Mouse (Mus musculus) spleen, adult 18-20 months (tissue): Measurements from ENCODE around the gene Xrcc2.
"Not testable (repeated sequence)": the region's sequence is repeated elsewhere in the genome, so short reads cannot be mapped to it uniquely, and the experiment has no call there.

Source experiments
- DNase-seq, 2 experiments: peaks; one replicate each; pipeline ENCODE4 v3.0.0; 2022; ENCODE audit warnings: mixed read lengths in 2 of 2

The Xrcc2 gene

GRCm38 (mm10) chr5:25705567-25706349 is at the start of gene Xrcc2:
Gene Xrcc2, minus strand, starts transcription at chr5:25705825.
- DNase-seq = peak; percentile 86 to 93

GRCm38 (mm10) chr5:25754236-25754766 is 48.7 kb upstream of the Xrcc2 start:
- no peak for DNase-seq

GRCm38 (mm10) chr5:25753556-25754235 is 48.1 kb upstream of the Xrcc2 start:
- no peak for DNase-seq

- no peak for DNase-seq
These were observed 47.2 kb upstream of the Xrcc2 start for GRCm38 (mm10) chr5:25752862-25753261.

GRCm38 (mm10) chr5:25751552-25751951 is 45.9 kb upstream of the Xrcc2 start:
- DNase-seq = no peak

- DNase-seq = no peak
These were observed 43.0 kb upstream of the Xrcc2 start for GRCm38 (mm10) chr5:25748613-25749012.

- DNase-seq = no peak
These were observed 42.3 kb upstream of the Xrcc2 start for GRCm38 (mm10) chr5:25747904-25748303.

GRCm38 (mm10) chr5:25738902-25739301 is 33.3 kb upstream of the Xrcc2 start:
- not testable (repeated sequence) for DNase-seq

- DNase-seq = no peak
These were observed 32.8 kb upstream of the Xrcc2 start for GRCm38 (mm10) chr5:25738448-25738847.

- DNase-seq = no peak
These were observed 30.2 kb upstream of the Xrcc2 start for GRCm38 (mm10) chr5:25735861-25736260.

- DNase-seq = peak in 1 of 2 experiments; percentile 37
These were observed 28.7 kb upstream of the Xrcc2 start for GRCm38 (mm10) chr5:25734318-25734717.

- no peak for DNase-seq
These were observed 18.6 kb upstream of the Xrcc2 start for GRCm38 (mm10) chr5:25724134-25724675.

- DNase-seq = no peak
These were observed 17.4 kb upstream of the Xrcc2 start for GRCm38 (mm10) chr5:25723016-25723415.

- no peak for DNase-seq
These were observed 13.8 kb upstream of the Xrcc2 start for GRCm38 (mm10) chr5:25719390-25719789.

GRCm38 (mm10) chr5:25713001-25713706 is 7.5 kb upstream of the Xrcc2 start:
- not testable (repeated sequence) for DNase-seq

- DNase-seq = no peak
These were observed 691 bp downstream of the Xrcc2 start for GRCm38 (mm10) chr5:25704702-25705566.

- no peak for DNase-seq
These were observed 7.7 kb downstream of the Xrcc2 start for GRCm38 (mm10) chr5:25697941-25698340.

GRCm38 (mm10) chr5:25696256-25696655 is 9.4 kb downstream of the Xrcc2 start:
- DNase-seq = no peak

GRCm38 (mm10) chr5:25695786-25696185 is 9.8 kb downstream of the Xrcc2 start:
- DNase-seq = no peak

GRCm38 (mm10) chr5:25671696-25672520 is 33.7 kb downstream of the Xrcc2 start:
- DNase-seq = no peak

- no peak for DNase-seq
These were observed 34.6 kb downstream of the Xrcc2 start for GRCm38 (mm10) chr5:25671051-25671450.
